Mouse (Mus musculus): ENCODE data around the gene Bbc3. TPM values are rescaled to one million over a fixed set of nuclear protein-coding genes. Genes with fewer than 3 reads are reported as not detected.

The Bbc3 gene
- total and polyA plus RNA-seq, 3 experiments = 2.9 to 9.3 TPM; not detected in 1

- peaks cover 0 to 12% of the 10 kb centered on the region in 2 experiments; a peak in 2 of 4 replicates for H3K4me1 ChIP-seq (ENCODE audit: control insufficient read depth in 1 of 2, insufficient read depth in 2 of 2, low read length in 2 of 2)
- H3K27ac ChIP-seq (ENCODE audit: control insufficient read depth, low read depth, low read length) = no peak overlapping the region
- no peak for DNase-seq (ENCODE audit: low read depth, low spot score)
- peaks cover 0 to 6% of the 10 kb centered on the region in 2 experiments; a peak in 3 of 4 replicates for H3K36me3 ChIP-seq (ENCODE audit: control insufficient read depth in 1 of 2, insufficient read depth in 2 of 2, low read length in 2 of 2)
- H3K9me3 ChIP-seq (replicated peaks; ENCODE audit: insufficient read depth, low read length) = no peaks in the 10 kb centered on the region
- no peak overlapping the region for H3K9ac ChIP-seq (ENCODE audit: control insufficient read depth, low read depth, low read length, poor library complexity, severe bottlenecking)
- H3K27me3 ChIP-seq (ENCODE audit: control insufficient read depth in 1 of 2, insufficient read depth in 2 of 2, low read length in 2 of 2) = no peaks in the 10 kb centered on the region
- peaks cover 12% of the 10 kb centered on the region for H3K79me2 ChIP-seq (ENCODE audit: control insufficient read depth, insufficient read depth, low read length, poor library complexity)
- TF ChIP-seq ZMIZ1 (IDR thresholded peaks at IDR 0.05; ENCODE audit: low read depth, low read length) = no peak
- no peak for TF ChIP-seq MAZ (IDR thresholded peaks at IDR 0.05; ENCODE audit: low read depth, low read length)
- no peak for TF ChIP-seq MAX (IDR thresholded peaks at IDR 0.05; ENCODE audit: low read length)
- TF ChIP-seq ZNF384 (IDR thresholded peaks at IDR 0.05; ENCODE audit: low read depth, low read length) = no peak
- TF ChIP-seq USF2 (IDR thresholded peaks at IDR 0.05; ENCODE audit: borderline replicate concordance in 1 of 2, insufficient read depth in 1 of 2, low read depth in 1 of 2, low read length in 2 of 2) = no peak
- TF ChIP-seq NRF1 (IDR thresholded peaks at IDR 0.05; ENCODE audit: insufficient read depth, low read depth, low read length, poor library complexity, severe bottlenecking) = no peak
- TF ChIP-seq SIN3A (IDR thresholded peaks at IDR 0.05; ENCODE audit: low read length) = no peak
- TF ChIP-seq MYB (IDR thresholded peaks at IDR 0.05; ENCODE audit: low read depth, low read length) = no peak
- TF ChIP-seq POLR2AphosphoS2 (IDR thresholded peaks at IDR 0.05; ENCODE audit: low read length) = no peak
- no peak for TF ChIP-seq KAT2A (conservative IDR thresholded peaks at IDR 0.05; ENCODE audit: low read depth, low read length)
- TF ChIP-seq CTCF (IDR thresholded peaks at IDR 0.05 in 2 of 3, conservative IDR thresholded peaks at IDR 0.05 in 1 of 3; ENCODE audit: control insufficient read depth in 1 of 3, insufficient read depth in 1 of 3, low read depth in 2 of 3, low read length in 3 of 3, poor library complexity in 1 of 3, severe bottlenecking in 1 of 3) = no peak
- TF ChIP-seq POLR2AphosphoS5 (IDR thresholded peaks at IDR 0.05; ENCODE audit: borderline replicate concordance, low read depth, low read length) = no peak
- TF ChIP-seq MAFK (IDR thresholded peaks at IDR 0.05; ENCODE audit: borderline replicate concordance, low read depth, low read length) = no peak
- no peak overlapping the region for H3K4me3 ChIP-seq (ENCODE audit: control insufficient read depth in 1 of 2, insufficient read depth in 1 of 2, low read depth in 2 of 2, low read length in 2 of 2)
Observed at GRCm38 (mm10) chr7:16287791-16288190, 20.4 kb upstream of the Bbc3 start.

GRCm38 (mm10) chr7:16294346-16294745 lies 13.8 kb upstream of the Bbc3 start:
- TF ChIP-seq BHLHE40 (IDR thresholded peaks at IDR 0.05; ENCODE audit: borderline replicate concordance, low read depth, low read length) = no peak
- peak; percentile 0 to 69 (median 64); a peak in 4 of 6 replicates for TF ChIP-seq CTCF (IDR thresholded peaks at IDR 0.05 in 2 of 3, conservative IDR thresholded peaks at IDR 0.05 in 1 of 3; ENCODE audit: control insufficient read depth in 1 of 3, insufficient read depth in 1 of 3, low read depth in 2 of 3, low read length in 3 of 3, poor library complexity in 1 of 3, severe bottlenecking in 1 of 3)
- TF ChIP-seq ZC3H11A (IDR thresholded peaks at IDR 0.05; ENCODE audit: low read depth, low read length) = peak; percentile 51; the same call in 1 of the 2 replicates
- TF ChIP-seq RAD21 (IDR thresholded peaks at IDR 0.05; ENCODE audit: low read depth, low read length) = peak; percentile 73
- peak; percentile 44; the same call in 1 of the 2 replicates for TF ChIP-seq GATA1 (IDR thresholded peaks at IDR 0.05; ENCODE audit: low read depth, low read length)
- no peak for TF ChIP-seq NRF1 (IDR thresholded peaks at IDR 0.05; ENCODE audit: insufficient read depth, low read depth, low read length, poor library complexity, severe bottlenecking)
- no peak for TF ChIP-seq NELFE (IDR thresholded peaks at IDR 0.05; ENCODE audit: low read depth, low read length)
- TF ChIP-seq EP300 (IDR thresholded peaks at IDR 0.05; ENCODE audit: low read depth in 1 of 2, low read length in 2 of 2) = no peak
- peak; percentile 70 for TF ChIP-seq ZNF384 (IDR thresholded peaks at IDR 0.05; ENCODE audit: low read depth, low read length)
- peak; percentile 69 for TF ChIP-seq SMC3 (IDR thresholded peaks at IDR 0.05; ENCODE audit: low read depth, low read length)
- peak overlapping the region; percentile 91 for H3K9ac ChIP-seq (ENCODE audit: control insufficient read depth, low read depth, low read length, poor library complexity, severe bottlenecking)
- peak; percentile 92 for DNase-seq (ENCODE audit: low read depth, low spot score)
- peak overlapping the region; percentile 100 for H3K27ac ChIP-seq (ENCODE audit: control insufficient read depth, low read depth, low read length)
- peaks cover 0 to 10% of the 10 kb centered on the region in 2 experiments; a peak in 2 of 4 replicates for H3K36me3 ChIP-seq (ENCODE audit: control insufficient read depth in 1 of 2, insufficient read depth in 2 of 2, low read length in 2 of 2)
- H3K4me3 ChIP-seq (ENCODE audit: control insufficient read depth in 1 of 2, insufficient read depth in 1 of 2, low read depth in 2 of 2, low read length in 2 of 2) = peak overlapping the region in 1 of 2 experiments; percentile 17; a peak in 1 of 4 replicates
- H3K79me2 ChIP-seq (ENCODE audit: control insufficient read depth, insufficient read depth, low read length, poor library complexity) = peaks cover 1% of the 10 kb centered on the region; the same call in 1 of the 2 replicates
- H3K9me3 ChIP-seq (replicated peaks; ENCODE audit: insufficient read depth, low read length) = no peaks in the 10 kb centered on the region
- H3K27me3 ChIP-seq (ENCODE audit: control insufficient read depth in 1 of 2, insufficient read depth in 2 of 2, low read length in 2 of 2) = no peaks in the 10 kb centered on the region
- peaks cover 0 to 12% of the 10 kb centered on the region in 2 experiments; a peak in 2 of 4 replicates for H3K4me1 ChIP-seq (ENCODE audit: control insufficient read depth in 1 of 2, insufficient read depth in 2 of 2, low read length in 2 of 2)
